In genomic region chr15:77359084-77359483, GRCm38 (mm10) we compare ENCODE assay signal across 8 mouse cellular contexts. TPM values are rescaled to one million over a fixed set of nuclear protein-coding genes. Genes with fewer than 3 reads are reported as not detected.
DNase-seq lines count a peak whose midpoint lies in the region; ATAC-seq and TF ChIP-seq lines count a peak whose summit lies in the region.

No protein-coding gene starts in this region.

- H3K4me1 ChIP-seq in kidney, adult 2 months (ENCODE audit: control insufficient read depth, insufficient read depth, low read length): 0 out of 2 replicates have a peak, but pooled peaks cover 4% of the 10 kb centered on the region
- peaks cover 76% of the 10 kb centered on the region for H3K4me1 ChIP-seq in embryonic facial prominence, embryonic 12.5 days
- H3K4me1 ChIP-seq in hindbrain, postnatal 0 days (ENCODE audit: insufficient read depth, low read length): peaks cover 12% of the 10 kb centered on the region; the same call in 1 of the 2 replicates

- no peak for TF ChIP-seq CTCF in kidney, adult 2 months (conservative IDR thresholded peaks at IDR 0.05; ENCODE audit: insufficient read depth, insufficient read length, low read depth, low read length)
- TF ChIP-seq CTCF in hindbrain, postnatal 0 days (IDR thresholded peaks at IDR 0.05; ENCODE audit: low read depth): no peak

- H3K4me3 ChIP-seq in kidney, adult 2 months (ENCODE audit: insufficient read depth, low read depth, low read length): peak overlapping the region; percentile 8; the same call in 1 of the 2 replicates
- H3K4me3 ChIP-seq in embryonic facial prominence, embryonic 12.5 days: peak overlapping the region; percentile 23
- H3K4me3 ChIP-seq in hindbrain, postnatal 0 days (ENCODE audit: low read length): peak overlapping the region; percentile 19; the same call in 1 of the 2 replicates
- peak overlapping the region; percentile 13 for H3K4me3 ChIP-seq in myocyte

- no peaks in the 10 kb centered on the region for H3K27me3 ChIP-seq in kidney, adult 2 months (replicated peaks; ENCODE audit: control insufficient read depth, insufficient read depth, low read length)
- no peaks in the 10 kb centered on the region for H3K27me3 ChIP-seq in embryonic facial prominence, embryonic 12.5 days
- no peaks in the 10 kb centered on the region for H3K27me3 ChIP-seq in hindbrain, postnatal 0 days (ENCODE audit: insufficient read depth, low read length)
- no peaks in the 10 kb centered on the region for H3K27me3 ChIP-seq in myocyte (ENCODE audit: control insufficient read depth, insufficient read depth, insufficient read length)

- H3K9ac ChIP-seq in embryonic facial prominence, embryonic 12.5 days: peak overlapping the region; percentile 52
- H3K9ac ChIP-seq in hindbrain, postnatal 0 days (replicated peaks; ENCODE audit: low read length): peak overlapping the region; percentile 54

- no peaks in the 10 kb centered on the region for H3K9me3 ChIP-seq in embryonic facial prominence, embryonic 12.5 days
- H3K9me3 ChIP-seq in hindbrain, postnatal 0 days (ENCODE audit: low read length): no peaks in the 10 kb centered on the region

- WGBS in kidney, adult 2 months: 37% methylated on average over 6 of the region's 6 CpGs
- 18% methylated on average over 6 of the region's 6 CpGs for WGBS in embryonic facial prominence, embryonic 12.5 days
- 18% methylated on average over 6 of the region's 6 CpGs for WGBS in hindbrain, postnatal 0 days

- peak overlapping the region; percentile 46 for H3K4me2 ChIP-seq in embryonic facial prominence, embryonic 12.5 days (replicated peaks)
- H3K4me2 ChIP-seq in hindbrain, postnatal 0 days (ENCODE audit: low read depth, low read length): peak overlapping the region; percentile 53
- H3K4me2 ChIP-seq in myocyte (ENCODE audit: low read depth): peak overlapping the region; percentile 80

- peak overlapping the region; percentile 14 for H3K27ac ChIP-seq in kidney, adult 2 months (ENCODE audit: insufficient read depth, low read depth, low read length)
- H3K27ac ChIP-seq in embryonic facial prominence, embryonic 12.5 days: peak overlapping the region; percentile 95
- H3K27ac ChIP-seq in hindbrain, postnatal 0 days: peak overlapping the region; percentile 72

- H3K79me2 ChIP-seq in myocyte (ENCODE audit: control insufficient read depth, insufficient read depth): no peaks in the 10 kb centered on the region

- DNase-seq in kidney, adult 2 months: no peak
- no peak for DNase-seq in kidney, postnatal 14 days
- no peak for DNase-seq in hindbrain, postnatal 0 days (ENCODE audit: low spot score)
- DNase-seq in cerebellum, adult 11-12 months: no peak
- DNase-seq in retina, postnatal 1 day: no peak
- no peak for DNase-seq in right cerebral cortex, postnatal 10 days (ENCODE audit: low spot score in 2 of 2)

- TF ChIP-seq POLR2A in kidney, adult 2 months (IDR thresholded peaks at IDR 0.05; ENCODE audit: low read depth, low read length): no peak
- no peak for TF ChIP-seq POLR2A in myocyte (IDR thresholded peaks at IDR 0.05; ENCODE audit: insufficient read length, low read depth)

- H3ac ChIP-seq in myocyte (ENCODE audit: control insufficient read depth, insufficient read length): no peak overlapping the region

- no peak for ATAC-seq in embryonic facial prominence, embryonic 12.5 days (ENCODE audit: insufficient number of reproducible peaks, insufficient read depth, low FRiP score, low TSS enrichment)
- no peak; the same call in 1 of the 2 replicates for ATAC-seq in hindbrain, postnatal 0 days

- no peaks in the 10 kb centered on the region for H3K36me3 ChIP-seq in kidney, adult 2 months (ENCODE audit: control insufficient read depth, insufficient read depth, low read length)
- no peaks in the 10 kb centered on the region for H3K36me3 ChIP-seq in embryonic facial prominence, embryonic 12.5 days
- H3K36me3 ChIP-seq in hindbrain, postnatal 0 days (ENCODE audit: insufficient read depth, low read length): no peaks in the 10 kb centered on the region
- no peaks in the 10 kb centered on the region for H3K36me3 ChIP-seq in myocyte (ENCODE audit: control insufficient read depth, insufficient read depth)

TF ChIP-seq in myocyte, 11 proteins besides CTCF, POLR2A, EP300 and RAD21:
- no peak for TF ChIP-seq E2F4 (IDR thresholded peaks at IDR 0.05; ENCODE audit: insufficient read depth)
- no peak for TF ChIP-seq MYOD1 (IDR thresholded peaks at IDR 0.05; ENCODE audit: control insufficient read depth in 1 of 3, insufficient read length in 2 of 3, low read depth in 2 of 3)
- TF ChIP-seq SRF (IDR thresholded peaks at IDR 0.05; ENCODE audit: control insufficient read depth, insufficient read length, low read depth): no peak
- TF ChIP-seq POLR2AphosphoS2 (IDR thresholded peaks at IDR 0.05; ENCODE audit: insufficient read length, low read depth): no peak
- TF ChIP-seq MAX (IDR thresholded peaks at IDR 0.05; ENCODE audit: low read depth): no peak
- TF ChIP-seq TCF3 (IDR thresholded peaks at IDR 0.05; ENCODE audit: insufficient read length, low read depth): no peak
- TF ChIP-seq USF1 (IDR thresholded peaks at IDR 0.05; ENCODE audit: low read depth): no peak
- TF ChIP-seq REST (IDR thresholded peaks at IDR 0.05; ENCODE audit: insufficient read depth, insufficient read length): no peak
- no peak for TF ChIP-seq TCF12 (IDR thresholded peaks at IDR 0.05; ENCODE audit: insufficient read depth, poor library complexity, severe bottlenecking)
- TF ChIP-seq MYOG (IDR thresholded peaks at IDR 0.05; ENCODE audit: control insufficient read depth in 1 of 3, insufficient read depth in 1 of 3, insufficient read length in 2 of 3, low read depth in 2 of 3): no peak
- no peak for TF ChIP-seq CEBPB (IDR thresholded peaks at IDR 0.05; ENCODE audit: insufficient read depth, poor library complexity, severe bottlenecking)

RNA-seq across cellular contexts. Expression of gene Apol7a, which starts 39.8 kb away (rescaled TPM):
- polyA plus RNA-seq in kidney, adult 2 months (2012; rRNA removed): not detected in 2 replicates
- not detected in 2 replicates for polyA plus RNA-seq in embryonic facial prominence, embryonic 12.5 days (2016; fragmentation: Nextera tagmentation; extraction: Ambion mirVana)
- not detected in 2 replicates for total RNA-seq in hindbrain, postnatal 0 days (2014; rRNA removed)
- not detected in 2 replicates for polyA plus RNA-seq in hindbrain, postnatal 0 days (2015; fragmentation: Nextera tagmentation; extraction: Ambion mirVana)
- polyA plus RNA-seq in myocyte (2012; fragmentation: generic; extraction: Trizol): 0.18 TPM

RNA-seq across cellular contexts. Expression of gene Apol9a, which starts 51.9 kb away (rescaled TPM):
- 1.5 and 1.7 TPM in 2 replicates for polyA plus RNA-seq in kidney, adult 2 months (2012; rRNA removed)
- polyA plus RNA-seq in embryonic facial prominence, embryonic 12.5 days (2016; fragmentation: Nextera tagmentation; extraction: Ambion mirVana): not detected in 2 replicates
- total RNA-seq in hindbrain, postnatal 0 days (2014; rRNA removed): 0.43 and 7.8 TPM in 2 replicates
- 1.0 and 1.2 TPM in 2 replicates for polyA plus RNA-seq in hindbrain, postnatal 0 days (2015; fragmentation: Nextera tagmentation; extraction: Ambion mirVana)
- polyA plus RNA-seq in myocyte (2012; fragmentation: generic; extraction: Trizol): 16.3 TPM

RNA-seq across cellular contexts. Expression of gene Rbfox2, which starts 52.3 kb away (rescaled TPM):
- 18.7 and 20.3 TPM in 2 replicates for polyA plus RNA-seq in kidney, adult 2 months (2012; rRNA removed)
- polyA plus RNA-seq in embryonic facial prominence, embryonic 12.5 days (2016; fragmentation: Nextera tagmentation; extraction: Ambion mirVana): 96.4 and 96.9 TPM in 2 replicates
- total RNA-seq in hindbrain, postnatal 0 days (2014; rRNA removed): 294 and 339 TPM in 2 replicates
- 84.1 and 91.9 TPM in 2 replicates for polyA plus RNA-seq in hindbrain, postnatal 0 days (2015; fragmentation: Nextera tagmentation; extraction: Ambion mirVana)
- polyA plus RNA-seq in myocyte (2012; fragmentation: generic; extraction: Trizol): 136 TPM

Comparison
In these comparisons a context has a peak if more than half of its experiments do, and no peak if none do; other contexts are left out.
1. H3K27ac ChIP-seq: peak in every context shown above with its lines; median percentile 95 in embryonic facial prominence, embryonic 12.5 days; 72 in hindbrain, postnatal 0 days; 14 in kidney, adult 2 months.